Mouse (Mus musculus) hindbrain, embryonic 13.5 days (tissue): ENCODE data around the gene Taf4. TPM values are rescaled to one million over a fixed set of nuclear protein-coding genes. Genes with fewer than 3 reads are reported as not detected.

Experiments
- ATAC-seq: fragments of 200-750 bp; cut with Nextera tagmentation; 2 replicates; pipeline ENCODE4 v1.8.0; 2017; ENCODE audit warnings: moderate TSS enrichment; ENCODE audit not compliant: low FRiP score
- H3K27ac ChIP-seq: fragments of 300-500 bp; sonication (generic); 2 replicates; pipeline ENCODE4 v1.5.1; 2015; ENCODE audit warnings: inconsistent platforms, mild to moderate bottlenecking, moderate library complexity
- H3K27me3 ChIP-seq: fragments of 300-500 bp; sonication (generic); 2 replicates; pipeline ENCODE4 v1.6.1; 2015; ENCODE audit warnings: mild to moderate bottlenecking, inconsistent platforms
- H3K36me3 ChIP-seq: fragments of 300-500 bp; sonication (generic); 2 replicates; pipeline ENCODE4 v1.6.1; 2015; ENCODE audit warnings: mild to moderate bottlenecking, inconsistent platforms
- H3K4me1 ChIP-seq: fragments of 300-500 bp; sonication (generic); replicated peaks from 2 replicates; pipeline ENCODE4 v1.6.1; 2015; ENCODE audit warnings: inconsistent platforms
- H3K4me2 ChIP-seq: fragments of 300-500 bp; sonication (generic); 2 replicates; pipeline ENCODE4 v1.6.1; 2015; ENCODE audit warnings: inconsistent platforms, mild to moderate bottlenecking, moderate library complexity
- H3K4me3 ChIP-seq: fragments of 300-500 bp; sonication (generic); 2 replicates; pipeline ENCODE4 v1.5.1; 2015; ENCODE audit warnings: mild to moderate bottlenecking, inconsistent platforms
- H3K9ac ChIP-seq: fragments of 300-500 bp; sonication (generic); 2 replicates; pipeline ENCODE4 v1.6.1; 2015; ENCODE audit warnings: mild to moderate bottlenecking, inconsistent platforms
- H3K9me3 ChIP-seq: fragments of 300-500 bp; sonication (generic); 2 replicates; pipeline ENCODE4 v1.6.1; 2016; ENCODE audit warnings: inconsistent platforms
- WGBS: fragments of 180-500 bp; shearing (Covaris S2); methylation state at CpG from one replicate; pipeline ENCODE4 v1.1.7; 2015; 5-methylcytosine and 5-hydroxymethylcytosine counted together
- polyA plus RNA-seq: library from polyadenylated mRNA; unstranded; fragments of >200 nt; fragmentation: Nextera tagmentation; extraction: Ambion mirVana; gene quantifications from 2 replicates; pipeline ENCODE4 v1.2.1, GENCODE M21; 2015

Gene Taf4
- polyA plus RNA-seq, 1 experiment from 2014 or later, result 4.5 TPM

- no peak for ATAC-seq
These were observed 1.0 kb upstream of the Taf4 start for GRCm38 (mm10) chr2:179977344-179978025.

DNA sequence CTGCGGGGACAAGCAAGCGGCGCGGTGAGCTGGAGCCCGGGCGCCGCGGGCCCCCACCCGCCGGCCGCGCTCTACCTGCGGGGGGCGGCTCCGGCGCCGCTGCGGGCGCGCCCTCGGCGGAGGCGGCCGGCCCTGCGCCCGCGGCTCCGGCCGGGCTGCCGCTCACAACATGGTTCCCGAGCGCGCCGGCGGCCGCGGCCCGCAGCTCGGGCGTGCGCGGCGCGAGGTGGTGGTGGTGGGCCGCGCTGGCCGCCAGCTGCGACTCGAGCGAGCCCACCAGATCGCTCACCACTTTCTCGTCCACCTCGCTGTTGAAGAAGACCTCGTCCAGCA lies 185 bp downstream of the Taf4 start:
- no peaks in the 10 kb centered on the region for H3K9me3 ChIP-seq
- H3K9ac ChIP-seq, result peak overlapping the region; percentile 89
- no peaks in the 10 kb centered on the region for H3K36me3 ChIP-seq
- H3K4me1 ChIP-seq, result peaks cover 51% of the 10 kb centered on the region
- WGBS, result 0% methylated on average over 41 of the region's 54 CpGs
- H3K4me2 ChIP-seq, result peak overlapping the region; percentile 37; the same call in 1 of the 2 replicates
- peak overlapping the region; percentile 97 for H3K27ac ChIP-seq
- no peak for ATAC-seq
- no peaks in the 10 kb centered on the region for H3K27me3 ChIP-seq
- peak overlapping the region; percentile 83 for H3K4me3 ChIP-seq

More at GRCm38 (mm10) chr2:179977344-179978025, 1.0 kb upstream of the Taf4 start:
- Histone ChIP-seq H3K27me3 (no peaks in the 10 kb centered on the region), H3K4me3 (peak overlapping the region; percentile 83), H3K9me3 (no peaks in the 10 kb centered on the region), H3K27ac (peak overlapping the region; percentile 97), H3K9ac (peak overlapping the region; percentile 93), H3K4me2 (peak overlapping the region; percentile 59), H3K4me1 (peaks cover 39% of the 10 kb centered on the region), H3K36me3 (no peaks in the 10 kb centered on the region)
- 10% methylated on average over 10 of the region's 10 CpGs for WGBS

DNA sequence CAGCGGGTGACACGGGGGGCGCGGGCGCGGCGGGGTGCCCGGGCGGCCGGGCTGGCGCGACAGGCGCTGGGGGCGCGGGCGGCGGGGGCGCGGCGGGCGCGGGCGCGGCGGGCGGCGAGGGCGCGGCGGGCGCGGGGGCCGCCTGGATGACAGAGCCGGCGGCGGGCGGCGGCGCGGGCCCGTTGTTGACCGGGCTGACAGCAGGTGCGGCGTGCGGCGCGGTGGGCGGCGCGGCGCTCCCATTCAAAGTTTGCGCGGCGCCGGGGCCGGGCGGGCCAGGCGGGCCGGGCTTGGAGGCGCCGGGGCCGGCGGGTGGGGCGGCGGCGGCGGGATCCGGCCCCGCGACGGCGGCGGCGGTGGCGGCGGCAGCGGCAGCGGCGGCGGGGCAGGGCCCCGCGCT lies 595 bp downstream of the Taf4 start:
- ATAC-seq, result no peak
- Histone ChIP-seq H3K27ac (peak overlapping the region; percentile 97), H3K36me3 (no peaks in the 10 kb centered on the region), H3K9me3 (no peaks in the 10 kb centered on the region), H3K27me3 (no peaks in the 10 kb centered on the region), H3K4me3 (peak overlapping the region; percentile 83), H3K4me1 (peaks cover 55% of the 10 kb centered on the region), H3K4me2 (peak overlapping the region; percentile 100), H3K9ac (peak overlapping the region; percentile 89)
- 0% methylated on average over 18 of the region's 82 CpGs for WGBS

DNA sequence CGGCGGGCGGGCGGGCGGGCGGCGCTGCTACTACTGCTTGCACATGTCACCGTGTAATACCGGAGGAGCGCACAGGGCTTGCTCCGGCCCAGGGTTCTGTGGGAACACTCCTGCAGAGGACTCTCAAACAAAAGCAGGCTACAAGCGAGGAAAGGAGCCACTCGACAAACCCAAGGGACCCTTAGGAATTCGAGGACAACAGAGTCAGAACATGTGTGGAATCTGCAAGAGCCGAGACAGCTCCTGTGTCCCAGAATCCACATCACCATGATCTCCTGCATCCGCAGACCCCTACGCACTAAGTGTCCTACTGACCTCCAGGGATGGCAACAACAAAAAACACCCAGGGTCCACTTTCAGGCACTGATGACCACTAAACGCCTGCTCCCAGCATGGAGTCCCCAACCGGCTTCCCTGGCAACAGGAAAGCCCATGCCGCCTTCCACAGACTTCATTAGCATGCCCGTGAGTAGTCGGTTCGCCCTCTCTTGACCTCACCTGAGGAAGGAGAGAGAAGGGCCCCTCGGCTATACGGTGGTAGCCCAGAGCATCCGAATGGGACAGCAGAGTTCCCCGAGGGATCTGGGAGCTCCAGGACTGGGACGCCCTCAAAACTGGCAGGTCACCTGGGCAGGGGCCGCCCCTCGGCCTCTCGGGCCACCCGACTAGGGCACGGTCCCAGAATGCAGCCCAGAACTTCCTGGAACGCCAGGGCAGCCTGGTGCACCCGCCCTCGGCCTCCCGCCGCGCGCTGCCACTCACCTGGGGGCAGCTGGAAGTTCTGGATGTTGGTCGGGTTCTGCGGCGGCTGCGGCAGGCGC lies 1.6 kb downstream of the Taf4 start:
- ATAC-seq, result no peak
- Histone ChIP-seq H3K4me1 (peaks cover 63% of the 10 kb centered on the region), H3K36me3 (no peaks in the 10 kb centered on the region), H3K27me3 (no peaks in the 10 kb centered on the region), H3K9ac (peak overlapping the region; percentile 82), H3K9me3 (no peaks in the 10 kb centered on the region), H3K4me2 (peak overlapping the region; percentile 100), H3K27ac (no peak overlapping the region), H3K4me3 (peak overlapping the region; percentile 83)
- under 1% methylated on average over 45 of the region's 45 CpGs for WGBS

DNA sequence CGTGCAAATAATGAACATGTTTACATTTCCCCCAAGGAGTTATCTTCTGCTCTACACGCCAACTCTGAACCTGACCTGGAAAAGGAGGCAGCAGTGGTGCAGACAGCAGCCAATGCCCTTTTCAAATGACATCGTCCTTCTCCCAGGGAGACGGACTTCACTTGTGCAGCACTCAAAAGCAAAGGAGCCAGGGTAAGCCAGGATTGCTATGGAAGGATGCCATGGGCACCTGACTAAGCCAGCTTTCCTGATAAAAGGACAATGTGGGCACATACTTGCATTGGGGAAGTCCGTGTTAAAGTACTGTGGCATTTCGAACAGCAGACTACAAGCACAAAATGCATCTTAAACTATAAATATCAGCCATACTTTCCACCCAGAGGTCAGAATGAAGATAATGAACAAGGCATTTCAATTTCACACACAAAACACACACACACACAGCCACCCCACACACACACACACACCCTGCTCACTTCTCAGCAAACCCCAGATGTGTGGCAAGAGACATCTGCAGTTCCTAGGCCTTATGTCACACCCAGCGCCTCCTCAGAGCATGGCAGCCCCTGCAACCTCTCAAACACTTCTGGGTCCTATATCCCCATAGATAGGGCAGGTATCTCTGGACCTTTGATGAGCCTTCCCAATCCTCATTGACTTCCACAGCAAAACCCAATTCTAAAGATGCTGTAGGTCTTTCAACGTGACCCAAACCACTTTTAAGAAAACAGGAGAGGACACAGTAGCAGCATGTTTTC lies 2.4 kb downstream of the Taf4 start:
- no peaks in the 10 kb centered on the region for H3K27me3 ChIP-seq
- H3K27ac ChIP-seq, result no peak overlapping the region
- peak overlapping the region; percentile 82 for H3K9ac ChIP-seq
- H3K9me3 ChIP-seq, result no peaks in the 10 kb centered on the region
- peak overlapping the region; percentile 83 for H3K4me3 ChIP-seq
- H3K36me3 ChIP-seq, result no peaks in the 10 kb centered on the region
- 25% methylated on average over 8 of the region's 8 CpGs for WGBS
- ATAC-seq, result no peak
- H3K4me1 ChIP-seq, result peaks cover 71% of the 10 kb centered on the region
- peak overlapping the region; percentile 100 for H3K4me2 ChIP-seq

DNA sequence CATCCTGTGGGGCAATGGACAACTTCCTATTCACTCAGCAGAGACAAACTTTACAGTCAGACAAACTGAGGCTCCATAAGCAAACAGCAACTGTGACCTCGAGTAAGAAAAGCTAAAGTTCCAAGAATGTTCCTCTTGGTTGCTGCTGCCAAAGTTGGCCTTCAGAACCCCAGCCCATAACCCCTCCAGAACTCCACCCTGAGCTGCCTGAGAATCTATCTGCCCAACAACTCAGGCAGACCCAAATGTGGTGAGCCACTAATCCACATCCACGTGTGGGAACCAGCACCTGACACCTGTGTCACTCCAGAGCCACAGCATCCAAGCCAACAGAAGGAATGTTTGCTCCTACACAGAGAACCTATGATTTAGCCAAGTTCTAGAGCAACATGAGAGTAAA lies 4.0 kb downstream of the Taf4 start:
- no peaks in the 10 kb centered on the region for H3K36me3 ChIP-seq
- H3K9me3 ChIP-seq, result no peaks in the 10 kb centered on the region
- H3K9ac ChIP-seq, result no peak overlapping the region
- no peak overlapping the region for H3K4me2 ChIP-seq
- no peaks in the 10 kb centered on the region for H3K27me3 ChIP-seq
- H3K27ac ChIP-seq, result no peak overlapping the region
- no peak for ATAC-seq
- WGBS, result 83% methylated on average over 2 of the region's 2 CpGs
- H3K4me1 ChIP-seq, result peaks cover 75% of the 10 kb centered on the region
- H3K4me3 ChIP-seq, result no peak overlapping the region

DNA sequence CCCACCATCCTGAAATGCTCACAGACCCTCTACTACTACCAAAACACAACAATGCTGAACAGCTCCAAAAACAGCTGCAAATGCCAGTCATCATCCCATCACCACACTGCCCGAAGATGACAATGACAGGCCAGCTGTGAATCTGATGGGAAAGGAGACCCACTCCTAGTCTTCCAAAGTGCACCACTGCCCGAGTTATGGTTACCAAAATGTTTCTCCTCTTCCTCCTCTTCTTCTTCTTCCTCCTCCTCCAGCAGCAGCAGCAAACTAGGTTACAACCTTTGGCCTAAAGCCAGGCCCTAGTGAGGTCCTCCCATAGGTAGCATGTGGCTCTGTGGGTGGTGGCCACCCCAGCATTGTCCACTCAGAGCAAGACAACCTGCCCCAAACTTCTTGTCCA lies 4.6 kb downstream of the Taf4 start:
- H3K36me3 ChIP-seq, result no peaks in the 10 kb centered on the region
- H3K9ac ChIP-seq, result no peak overlapping the region
- ATAC-seq, result no peak
- no peak overlapping the region for H3K4me3 ChIP-seq
- no peaks in the 10 kb centered on the region for H3K9me3 ChIP-seq
- 88% methylated on average over 2 of the region's 2 CpGs for WGBS
- peaks cover 78% of the 10 kb centered on the region for H3K4me1 ChIP-seq
- H3K27ac ChIP-seq, result no peak overlapping the region
- no peaks in the 10 kb centered on the region for H3K27me3 ChIP-seq
- no peak overlapping the region for H3K4me2 ChIP-seq

DNA sequence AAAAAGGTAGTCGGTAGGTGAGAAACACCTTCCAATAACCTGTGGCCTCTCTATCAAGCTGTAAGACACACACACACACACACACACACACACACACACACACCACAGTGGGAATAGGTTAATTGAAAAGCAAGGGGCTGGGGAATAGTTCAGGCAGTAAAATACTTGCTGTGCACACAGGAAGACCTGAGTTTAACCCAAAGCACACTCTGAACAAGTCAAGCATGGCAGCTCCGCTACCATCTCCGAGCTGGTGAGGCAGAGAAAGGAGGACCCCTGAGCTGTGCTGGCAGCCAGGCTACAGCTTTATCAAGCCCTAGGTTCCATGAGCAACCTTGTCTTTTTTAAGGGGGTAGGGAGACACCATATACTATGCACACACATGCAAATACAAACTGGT lies 7.3 kb downstream of the Taf4 start:
- H3K9ac ChIP-seq, result no peak overlapping the region; the same call in 1 of the 2 replicates
- H3K4me3 ChIP-seq, result no peak overlapping the region
- H3K4me1 ChIP-seq, result peaks cover 81% of the 10 kb centered on the region
- H3K27ac ChIP-seq, result 0 out of 2 replicates have a peak overlapping the region, but pooled peaks have one; percentile 18
- no peak overlapping the region for H3K4me2 ChIP-seq
- WGBS, result 68% methylated on average over 3 of the region's 3 CpGs
- no peaks in the 10 kb centered on the region for H3K36me3 ChIP-seq
- H3K27me3 ChIP-seq, result no peaks in the 10 kb centered on the region
- H3K9me3 ChIP-seq, result no peaks in the 10 kb centered on the region
- ATAC-seq, result no peak

DNA sequence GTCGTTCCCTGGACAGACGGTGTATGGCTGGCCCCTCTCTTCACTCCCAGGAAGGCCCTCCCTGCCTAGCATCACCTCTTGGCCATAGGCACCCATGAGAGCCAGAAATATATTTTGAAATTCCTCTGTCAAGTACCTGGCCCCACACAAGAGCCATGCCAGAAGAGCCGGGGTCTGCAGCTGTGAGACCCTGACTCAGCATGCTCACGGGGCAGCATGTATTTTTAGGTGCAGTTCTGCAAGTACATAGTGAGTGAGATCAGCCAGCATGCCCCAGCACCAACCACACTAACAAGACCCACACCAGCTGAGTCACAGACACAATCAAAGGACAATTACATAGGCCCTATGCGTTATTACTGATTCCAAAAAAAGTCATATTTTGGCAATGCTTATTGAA lies 8.8 kb downstream of the Taf4 start:
- H3K4me3 ChIP-seq, result no peak overlapping the region
- H3K4me2 ChIP-seq, result no peak overlapping the region
- no peak for ATAC-seq
- 85% methylated on average over 5 of the region's 5 CpGs for WGBS
- H3K4me1 ChIP-seq, result peaks cover 74% of the 10 kb centered on the region
- no peaks in the 10 kb centered on the region for H3K27me3 ChIP-seq
- no peaks in the 10 kb centered on the region for H3K36me3 ChIP-seq
- no peaks in the 10 kb centered on the region for H3K9me3 ChIP-seq
- H3K27ac ChIP-seq, result no peak overlapping the region
- no peak overlapping the region for H3K9ac ChIP-seq

DNA sequence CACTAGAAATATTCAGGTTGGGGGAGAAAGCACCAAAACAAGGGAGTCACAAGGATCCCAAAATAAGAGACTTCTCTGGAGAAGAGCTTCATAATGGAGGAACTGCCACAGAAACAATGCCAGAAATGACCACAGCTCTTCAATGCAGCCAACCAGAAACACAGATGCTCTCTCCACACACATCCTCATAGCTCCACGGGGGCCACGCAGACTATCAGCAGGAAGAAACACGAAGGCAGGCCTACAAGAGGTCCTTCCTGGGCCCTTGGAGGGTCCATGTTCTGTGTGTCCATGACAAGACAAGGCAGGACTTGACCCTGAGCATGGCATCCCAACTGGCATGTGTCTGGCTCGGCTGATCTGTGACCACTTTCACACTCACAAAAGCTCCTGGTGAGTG lies 15.0 kb downstream of the Taf4 start:
- Histone ChIP-seq H3K4me1 (peaks cover 48% of the 10 kb centered on the region), H3K36me3 (no peaks in the 10 kb centered on the region), H3K27me3 (no peaks in the 10 kb centered on the region), H3K9ac (no peak overlapping the region), H3K9me3 (no peaks in the 10 kb centered on the region), H3K27ac (no peak overlapping the region), H3K4me2 (no peak overlapping the region), H3K4me3 (no peak overlapping the region)
- ATAC-seq, result no peak
- 89% methylated on average over 4 of the region's 4 CpGs for WGBS

- 93% methylated on average over 6 of the region's 6 CpGs for WGBS
- Histone ChIP-seq H3K27me3 (no peaks in the 10 kb centered on the region), H3K27ac (no peak overlapping the region), H3K4me2 (no peak overlapping the region), H3K4me3 (no peak overlapping the region), H3K9ac (no peak overlapping the region), H3K36me3 (no peaks in the 10 kb centered on the region), H3K4me1 (peaks cover 42% of the 10 kb centered on the region), H3K9me3 (no peaks in the 10 kb centered on the region)
- no peak for ATAC-seq
These were observed 16.1 kb downstream of the Taf4 start for GRCm38 (mm10) chr2:179960327-179960726.

GRCm38 (mm10) chr2:179959391-179959790 lies 17.1 kb downstream of the Taf4 start:
- H3K4me3 ChIP-seq, result no peak overlapping the region
- no peaks in the 10 kb centered on the region for H3K36me3 ChIP-seq
- peaks cover 41% of the 10 kb centered on the region for H3K4me1 ChIP-seq
- no peak overlapping the region for H3K4me2 ChIP-seq
- no peak overlapping the region for H3K9ac ChIP-seq
- H3K9me3 ChIP-seq, result no peaks in the 10 kb centered on the region
- H3K27ac ChIP-seq, result no peak overlapping the region
- no peaks in the 10 kb centered on the region for H3K27me3 ChIP-seq
- WGBS, result 42% methylated on average over 3 of the region's 3 CpGs
- ATAC-seq, result no peak
